Mouse (Mus musculus): ENCODE data around the gene Igfbp2.

GRCm38 (mm10) chr1:72885819-72886169 lies 61.5 kb downstream of the Igfbp2 start:
- no peak for TF ChIP-seq MAX (IDR thresholded peaks at IDR 0.05)
- no peak for TF ChIP-seq CTCF (IDR thresholded peaks at IDR 0.05; ENCODE audit: control insufficient read depth, insufficient read depth, insufficient read length)
- TF ChIP-seq MYOG (IDR thresholded peaks at IDR 0.05; ENCODE audit: control insufficient read depth, extremely low read depth, insufficient read length): no peak
- no peak for TF ChIP-seq MYOD1 (IDR thresholded peaks at IDR 0.05; ENCODE audit: control insufficient read depth, insufficient read length, low read depth)
- no peak for TF ChIP-seq FOSL1 (IDR thresholded peaks at IDR 0.05; ENCODE audit: insufficient read depth, low read length, poor library complexity, severe bottlenecking)

Data from C2C12 (cell line).